Mouse (Mus musculus) spleen, adult 12 weeks (tissue): ENCODE results near the gene Vps45.
"Not testable (repeated sequence)": the region's sequence is repeated elsewhere in the genome, so short reads cannot be mapped to it uniquely, and the experiment has no call there.

Experiments used
- DNase-seq: peaks from one replicate; pipeline ENCODE4 v3.0.0; 2022; ENCODE audit warnings: low spot score

Gene Vps45

DNA sequence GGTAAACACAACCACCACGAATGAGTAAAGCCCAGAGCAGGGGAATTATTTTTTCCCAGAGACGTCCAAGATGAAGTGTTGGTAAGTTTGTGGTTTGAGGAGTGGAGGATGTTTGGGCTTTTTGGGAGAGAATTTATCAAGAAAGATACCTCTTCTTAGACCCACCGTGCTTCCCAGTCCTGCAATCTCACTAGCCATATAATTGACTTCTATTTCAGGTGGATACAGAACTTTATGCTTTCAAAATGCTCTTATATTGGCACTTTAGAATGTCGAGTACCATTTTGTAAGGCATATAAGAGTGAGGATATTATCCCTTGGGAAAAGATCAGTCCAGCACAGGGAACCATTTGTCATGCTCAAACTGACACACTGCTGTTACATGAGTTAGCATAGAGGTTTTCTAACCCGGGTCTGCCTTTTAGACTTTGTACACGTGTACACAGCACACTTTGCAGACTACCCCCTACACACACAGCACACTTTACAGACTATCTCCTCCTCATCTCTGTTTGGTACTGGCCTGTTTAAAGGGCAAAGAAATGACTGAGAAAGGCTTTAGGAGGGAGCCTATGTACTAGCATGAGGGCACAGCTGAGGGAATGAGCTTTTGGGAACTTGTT, 61.7 kb downstream of the Vps45 start:
- no peak for DNase-seq

DNA sequence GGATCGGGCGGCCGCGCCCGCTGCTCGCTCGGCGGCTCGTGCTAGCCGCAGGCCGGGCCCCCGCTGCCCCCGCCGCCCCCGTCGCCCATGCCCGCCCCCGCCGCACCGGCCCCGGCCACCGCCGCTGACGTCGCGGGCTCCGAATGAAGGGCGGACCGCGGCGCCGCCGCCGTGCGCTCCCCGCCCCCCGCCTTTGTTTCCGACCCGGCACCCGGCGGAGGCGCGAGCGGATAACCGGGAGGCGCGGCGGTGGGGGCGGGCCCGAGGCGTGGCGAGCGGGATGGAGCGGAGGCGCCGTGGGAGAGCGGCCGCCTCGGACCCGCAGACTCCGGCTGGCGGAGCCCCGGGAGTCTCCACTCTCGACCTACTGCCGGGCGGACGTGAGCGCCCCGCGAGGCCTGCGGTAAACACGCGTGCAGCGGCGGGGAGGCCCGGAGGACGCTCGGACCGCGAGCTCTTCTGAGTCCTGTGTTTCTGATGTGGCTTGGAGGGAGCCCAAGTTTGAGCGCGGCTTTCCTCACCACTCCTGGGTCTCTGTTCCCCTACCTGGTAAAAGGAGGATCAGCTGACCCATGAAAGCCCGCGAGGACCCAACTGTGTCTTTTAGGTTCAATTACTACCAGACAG, 62.4 kb downstream of the Vps45 start, which contains the start of gene Plekho1:
Gene Plekho1, minus strand, starts transcription at position 200 of the 627 bp plus-strand sequence.
- no peak for DNase-seq

DNA sequence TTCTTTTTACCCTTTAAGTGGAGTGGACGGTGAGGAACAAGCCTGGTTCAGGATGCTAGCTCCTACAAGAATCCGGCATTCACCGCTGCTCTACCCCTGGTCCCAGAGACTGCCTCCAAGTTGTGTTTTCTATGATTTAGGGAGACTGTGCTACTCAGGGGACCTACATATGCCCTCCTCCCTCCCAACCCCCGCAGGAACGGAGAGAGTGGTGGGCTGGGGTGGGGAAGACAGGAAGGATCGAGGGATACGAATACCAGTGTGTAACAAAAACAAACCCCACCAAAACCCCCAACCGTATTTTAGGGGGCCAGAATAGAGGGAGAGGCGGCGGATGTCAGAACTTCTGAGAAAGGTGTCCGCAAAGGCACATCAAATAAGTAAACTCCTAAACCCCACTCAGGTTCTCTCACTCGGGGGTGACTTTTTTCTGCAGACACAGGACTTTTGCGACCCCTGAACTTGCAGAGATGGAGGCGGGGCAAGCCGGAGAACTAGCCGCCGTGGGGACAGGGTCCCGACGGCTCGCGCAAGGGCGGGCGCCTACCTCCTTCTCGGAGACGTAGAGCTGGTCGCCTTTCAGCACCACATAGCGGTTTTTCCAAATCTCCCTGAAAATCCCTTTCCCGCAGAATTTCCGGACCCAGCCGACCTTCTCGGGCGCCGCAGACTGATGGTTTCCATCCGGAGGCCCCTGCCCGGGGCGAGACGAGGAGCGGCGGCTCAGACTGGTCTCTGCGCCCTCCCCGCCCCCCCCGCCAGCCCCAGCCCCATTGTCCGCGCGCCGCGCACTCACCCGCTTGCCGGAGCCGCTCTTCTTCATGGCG, 63.1 kb downstream of the Vps45 start:
- no peak for DNase-seq

DNA sequence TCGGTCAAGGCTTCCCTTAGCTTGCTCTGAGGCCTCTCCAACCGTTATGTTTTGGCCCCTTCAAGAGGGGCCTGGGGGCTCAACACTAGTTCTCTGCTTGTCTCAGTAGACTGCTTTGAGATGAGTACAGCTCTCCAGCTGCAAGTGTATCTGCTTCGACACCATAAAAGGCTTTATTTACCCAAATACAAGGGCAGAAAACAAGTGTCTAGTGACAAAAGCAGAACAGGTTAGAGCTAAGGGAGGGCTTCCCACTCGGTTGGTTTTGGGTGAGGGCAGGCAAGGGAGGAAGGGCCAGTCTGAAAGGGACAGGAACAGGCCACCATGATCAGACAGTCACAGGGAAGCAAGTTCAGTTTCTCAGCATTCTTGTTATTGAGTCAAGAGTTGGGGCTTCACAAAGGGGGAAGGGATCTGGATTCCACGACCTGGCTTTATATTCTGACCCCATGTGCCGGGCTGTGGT, 63.9 kb downstream of the Vps45 start:
- DNase-seq: no peak

DNA sequence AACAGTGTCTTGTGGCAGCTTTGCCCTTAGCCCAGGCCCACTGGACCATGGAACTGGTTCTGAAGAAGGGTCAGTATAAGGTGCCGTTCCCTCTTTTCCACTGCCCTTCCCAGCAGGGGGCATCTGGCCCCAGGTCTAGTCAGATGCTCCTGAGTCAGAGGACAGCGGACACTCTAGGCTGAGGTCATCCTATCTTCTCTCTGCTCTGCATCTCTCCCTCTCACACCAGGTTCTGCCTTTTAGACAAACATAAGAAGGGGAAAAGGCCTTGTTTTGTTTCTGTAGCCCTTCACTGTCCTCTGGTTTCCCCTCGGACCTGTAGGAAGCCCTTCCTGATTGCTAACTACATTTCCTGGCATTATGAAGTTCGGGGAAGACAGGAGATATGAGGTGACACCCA, 64.4 kb downstream of the Vps45 start:
- DNase-seq: no peak

DNA sequence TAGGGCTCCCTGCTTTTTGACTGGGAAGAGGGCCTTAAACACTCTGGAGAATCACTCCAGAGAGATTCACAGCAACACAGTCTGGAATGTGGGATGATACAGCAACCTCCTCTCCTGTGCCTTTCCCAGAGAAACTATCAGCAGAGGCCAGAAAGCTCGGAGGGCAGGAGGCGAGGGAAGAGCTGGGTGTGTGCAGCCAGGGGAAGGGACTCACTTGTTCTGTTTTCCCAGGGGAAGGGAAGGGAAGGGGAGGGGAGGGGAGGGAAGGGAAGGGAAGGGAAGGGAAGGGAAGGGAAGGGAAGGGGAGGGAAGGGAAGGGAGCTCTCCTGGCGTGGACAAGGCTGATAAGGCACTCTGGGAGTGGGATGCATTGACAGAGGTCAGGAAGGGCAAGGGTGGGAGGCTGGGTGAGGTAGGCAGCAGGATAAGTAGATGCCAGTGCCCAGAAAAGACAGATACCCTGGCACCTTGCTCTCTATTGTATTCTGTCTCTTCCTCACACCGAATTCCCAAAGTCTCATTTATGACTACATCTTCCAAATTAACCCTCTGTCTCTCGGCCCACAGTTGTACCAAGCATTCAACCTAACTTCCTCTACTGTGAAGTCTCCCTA, 65.2 kb downstream of the Vps45 start:
- no peak for DNase-seq

DNA sequence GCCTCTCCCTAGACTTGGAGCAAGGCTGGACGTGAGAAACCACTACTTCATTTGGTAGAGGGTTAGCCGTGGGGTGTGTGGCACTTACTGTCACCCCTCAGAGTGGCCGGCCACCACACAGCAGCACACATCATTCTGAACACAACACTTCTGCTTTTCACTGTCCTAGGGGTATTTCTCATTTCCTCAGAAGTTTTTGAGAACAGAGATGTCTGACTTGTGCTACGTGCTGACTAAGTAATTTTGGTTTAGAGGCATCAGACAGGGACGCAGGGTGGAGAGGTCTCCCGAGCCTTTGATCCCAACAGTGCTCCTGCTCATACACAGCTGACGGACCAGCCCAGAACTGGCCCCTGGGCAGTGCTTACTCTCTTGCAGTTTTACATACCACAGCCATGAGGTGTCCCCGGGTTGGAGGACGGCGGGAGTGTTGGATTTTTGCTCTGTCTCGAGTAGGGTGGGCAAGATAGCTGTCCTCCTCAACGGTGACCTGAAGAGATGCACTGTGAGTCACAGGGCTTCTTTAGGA, 67.8 kb downstream of the Vps45 start:
- no peak for DNase-seq

DNA sequence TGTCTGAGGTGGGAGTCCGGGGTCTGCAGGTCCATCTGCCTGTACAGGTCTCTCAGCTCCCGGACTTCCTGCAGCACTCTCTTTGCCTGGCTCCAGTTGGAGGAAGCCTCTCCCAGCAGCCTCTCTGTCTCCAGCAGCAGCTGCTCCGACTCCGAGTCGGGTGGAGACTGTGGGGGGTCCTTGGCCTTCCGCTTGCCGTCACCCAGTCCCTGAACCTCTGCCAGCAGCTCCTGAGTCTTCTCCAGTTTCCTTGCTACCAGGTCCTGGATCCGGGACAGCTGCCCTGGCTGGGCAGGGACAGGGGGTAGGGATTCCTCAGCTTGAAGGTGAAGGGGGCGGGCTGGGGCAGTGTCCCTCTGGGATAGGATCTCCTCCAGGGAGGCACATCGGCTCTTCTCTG, 69.3 kb downstream of the Vps45 start:
- no peak for DNase-seq

DNA sequence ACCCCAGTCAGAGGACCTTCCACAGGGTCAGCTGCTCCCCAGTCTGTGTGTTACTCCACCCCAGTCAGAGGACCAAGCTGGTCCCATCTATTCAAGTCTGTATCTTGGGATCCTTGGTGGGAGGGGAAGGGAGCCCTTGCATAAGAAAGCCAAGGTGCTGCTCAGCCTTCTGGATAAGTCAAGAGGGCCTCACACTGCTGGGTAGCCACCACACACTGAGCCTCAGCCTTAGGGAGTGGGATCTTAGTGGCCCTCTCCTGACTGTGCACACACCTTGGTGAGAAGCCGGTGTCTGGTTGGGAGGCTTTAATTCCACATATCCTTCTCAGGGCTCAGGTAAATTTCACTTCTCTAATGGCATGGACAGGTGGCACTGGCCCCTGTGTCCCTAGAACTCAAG, 70.1 kb downstream of the Vps45 start:
- DNase-seq: no peak

DNA sequence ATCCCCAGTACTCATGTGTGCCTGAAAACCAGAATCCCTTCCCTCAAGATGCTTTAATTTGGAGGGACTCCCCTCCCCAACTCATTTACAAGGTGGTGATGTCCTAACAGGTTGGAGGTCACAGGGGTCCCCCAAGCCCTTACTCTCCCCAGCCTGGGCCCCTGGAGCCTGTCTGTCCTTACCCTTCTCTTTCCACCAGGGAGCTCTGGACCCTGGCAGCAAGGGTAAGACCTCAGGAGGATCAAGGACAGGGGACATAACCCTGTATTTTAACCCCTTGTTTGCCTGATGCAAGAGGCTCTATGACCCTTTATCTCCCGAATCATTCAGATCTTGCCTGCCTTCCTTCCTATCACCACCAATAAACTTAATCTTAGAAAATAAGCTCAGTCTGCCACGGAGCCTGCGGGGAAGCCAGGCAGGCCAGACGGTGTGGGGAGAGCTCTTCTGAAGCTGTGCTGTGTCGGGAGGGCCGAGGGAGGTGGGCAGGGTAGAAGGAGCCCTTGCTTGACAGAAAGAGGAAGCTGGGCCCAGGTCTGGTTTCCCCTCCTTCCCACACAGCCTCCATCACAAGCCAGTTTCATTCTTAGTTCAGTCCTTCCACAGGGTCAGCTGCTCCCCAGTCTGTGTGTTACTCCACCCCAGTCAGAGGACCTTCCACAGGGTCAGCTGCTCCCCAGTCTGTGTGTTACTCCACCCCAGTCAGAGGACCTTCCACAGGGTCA, 70.7 kb downstream of the Vps45 start:
- DNase-seq: no peak

DNA sequence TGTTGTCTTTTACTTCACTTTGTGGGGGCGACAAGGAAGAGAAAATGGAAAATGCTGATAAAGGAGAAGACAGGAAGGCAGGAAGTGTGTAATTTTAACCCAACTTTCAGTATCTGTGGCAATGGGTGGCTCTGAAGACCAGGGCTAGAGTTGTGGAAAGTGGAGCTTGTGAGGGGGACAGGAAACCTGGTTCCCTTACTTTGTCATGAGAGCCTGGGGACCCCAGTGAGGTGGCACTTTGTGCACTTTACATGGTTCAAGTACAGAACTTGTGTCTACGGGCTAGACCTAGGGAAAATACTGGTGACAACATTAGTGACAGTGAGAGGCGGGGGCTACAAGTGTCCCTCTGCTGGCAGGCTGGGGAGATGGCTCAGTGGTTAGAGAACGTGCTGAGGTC, 71.3 kb downstream of the Vps45 start:
- DNase-seq: no peak

DNA sequence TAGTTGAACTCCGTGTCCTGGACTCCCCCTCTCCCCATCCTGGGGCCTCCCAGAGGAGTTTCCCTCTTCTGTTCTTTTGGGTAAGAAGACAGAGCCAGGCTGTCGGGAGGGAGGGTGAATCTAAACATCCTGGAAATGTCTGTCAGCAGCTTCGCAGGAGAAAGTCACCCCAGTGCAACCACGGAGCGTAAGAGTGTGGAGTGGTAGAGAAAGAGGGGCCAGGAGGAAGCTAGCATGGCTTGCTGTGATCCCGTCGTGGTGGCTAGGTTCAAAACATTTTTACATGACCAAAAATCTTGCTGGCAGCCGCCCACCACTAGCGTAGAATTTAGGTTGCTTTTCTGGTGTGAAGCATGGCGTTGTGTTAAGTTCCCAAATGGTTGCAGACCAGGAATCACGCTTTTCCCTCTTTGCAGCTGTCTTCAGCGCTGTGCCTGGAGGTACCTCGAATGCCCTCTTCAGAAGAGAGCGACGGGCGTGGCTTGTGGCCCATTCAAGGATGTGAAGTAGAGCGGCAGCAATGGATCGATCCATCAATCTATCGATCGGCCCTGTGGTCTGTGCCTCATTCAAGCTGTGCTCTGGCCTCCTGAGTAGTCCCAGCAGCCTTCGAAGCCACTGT, 72.2 kb downstream of the Vps45 start:
- no peak for DNase-seq

DNA sequence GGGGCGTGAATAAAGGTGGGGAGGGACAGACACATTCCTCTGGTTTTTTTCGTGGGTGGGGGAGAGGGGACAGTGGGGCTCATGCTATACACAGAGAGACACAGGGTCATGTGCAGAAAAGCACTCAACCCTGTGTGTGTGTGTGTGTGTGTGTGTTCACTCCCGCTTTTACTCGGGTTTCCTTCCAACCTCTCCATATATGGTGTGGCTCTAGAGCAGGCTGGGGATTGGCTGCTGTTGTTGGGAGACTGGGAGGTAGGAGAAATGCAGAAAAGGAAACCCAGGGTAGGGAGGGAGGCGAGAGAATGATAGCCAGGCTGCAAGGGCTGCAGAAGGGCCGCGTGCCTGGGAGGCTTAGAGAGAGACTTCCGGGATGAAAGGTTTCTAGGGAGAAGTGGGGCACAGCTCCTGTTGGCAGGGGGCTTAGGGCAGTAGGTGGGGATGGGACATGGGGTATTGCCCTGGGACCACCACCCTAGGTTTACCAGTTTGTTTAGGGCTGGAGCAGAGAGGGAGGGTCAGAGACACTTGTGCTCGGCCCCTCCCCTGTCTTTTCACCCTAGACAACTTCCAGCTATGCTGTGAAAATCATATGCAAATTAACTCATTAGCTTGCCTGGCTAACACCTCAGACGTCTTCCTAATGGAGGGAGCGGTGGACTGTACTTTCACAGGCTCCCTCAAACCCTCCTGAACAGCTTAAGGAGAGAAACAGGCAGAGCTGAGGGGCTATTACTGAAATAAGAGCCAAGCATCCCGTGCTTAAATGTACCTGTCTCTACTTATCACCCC, 72.9 kb downstream of the Vps45 start:
- no peak for DNase-seq

DNA sequence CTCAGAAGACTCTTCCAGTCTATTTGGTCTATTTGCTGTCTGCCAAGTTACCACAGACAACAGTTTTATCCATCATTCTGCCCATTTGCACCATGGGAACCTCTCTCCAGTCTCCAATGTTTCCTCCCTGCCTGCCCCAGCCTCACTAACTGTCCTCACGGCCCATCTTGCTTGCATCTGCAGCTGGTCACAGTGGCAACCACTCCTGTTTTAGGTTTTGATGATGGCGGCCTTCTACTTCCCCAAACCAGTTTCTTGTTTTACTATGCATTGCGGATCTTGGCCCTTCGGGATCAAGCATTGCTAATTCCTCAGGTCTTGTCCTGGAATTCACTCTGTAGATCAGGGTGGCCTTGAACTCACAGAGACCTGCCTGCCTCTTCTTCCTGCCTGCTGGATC, 76.1 kb downstream of the Vps45 start:
- no peak for DNase-seq

DNA sequence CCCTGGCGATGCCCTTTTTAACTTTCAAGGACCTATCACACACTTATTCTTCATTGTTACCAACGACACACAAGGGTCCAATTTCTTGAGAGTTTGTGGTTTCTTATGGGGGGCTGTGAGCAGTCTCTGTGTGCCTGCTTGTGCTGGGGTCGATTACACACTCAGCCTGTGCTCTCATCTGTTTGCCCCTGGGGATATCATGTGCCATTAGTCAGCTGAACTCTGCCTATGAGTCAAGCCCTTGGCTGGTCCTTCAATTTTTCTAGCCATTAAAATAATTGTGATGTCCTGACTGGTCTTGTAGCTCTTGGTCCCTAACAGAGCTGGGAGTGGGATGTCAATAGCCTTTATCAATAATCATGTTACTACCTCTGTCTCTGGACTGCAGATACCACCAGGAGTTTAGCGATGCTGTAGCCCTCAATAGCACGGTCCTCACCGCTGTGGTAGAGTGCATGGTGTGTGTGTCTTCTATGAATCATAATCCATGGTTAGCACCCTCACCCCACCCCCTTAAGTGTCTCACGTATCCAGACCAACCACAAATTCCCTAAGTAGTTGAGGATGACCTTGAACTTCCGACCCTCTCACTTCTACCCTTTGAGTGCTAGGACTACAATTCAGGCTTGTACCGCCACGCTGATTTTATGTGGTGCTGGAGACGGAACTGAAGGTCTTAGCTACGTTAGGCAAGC, 77.8 kb downstream of the Vps45 start:
- DNase-seq: no peak

DNA sequence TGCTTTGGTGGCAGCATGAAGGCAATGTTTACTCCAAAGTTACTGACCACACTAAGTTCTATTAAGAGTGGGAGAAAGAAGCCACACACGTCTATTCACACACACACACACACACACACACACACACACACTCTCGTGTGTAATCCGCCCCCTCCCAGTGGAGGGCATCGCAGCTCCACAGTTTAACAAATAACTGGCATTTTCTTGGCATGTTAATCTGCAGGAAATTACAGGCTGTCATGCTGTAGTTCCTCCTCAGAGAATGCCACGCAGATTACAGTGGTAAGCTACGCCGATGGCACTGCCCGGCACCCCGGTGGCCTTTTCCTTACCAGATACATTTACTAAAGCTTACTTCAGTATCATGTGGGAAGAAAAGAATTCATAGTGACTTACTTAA, 80.0 kb downstream of the Vps45 start:
- DNase-seq: no peak

DNA sequence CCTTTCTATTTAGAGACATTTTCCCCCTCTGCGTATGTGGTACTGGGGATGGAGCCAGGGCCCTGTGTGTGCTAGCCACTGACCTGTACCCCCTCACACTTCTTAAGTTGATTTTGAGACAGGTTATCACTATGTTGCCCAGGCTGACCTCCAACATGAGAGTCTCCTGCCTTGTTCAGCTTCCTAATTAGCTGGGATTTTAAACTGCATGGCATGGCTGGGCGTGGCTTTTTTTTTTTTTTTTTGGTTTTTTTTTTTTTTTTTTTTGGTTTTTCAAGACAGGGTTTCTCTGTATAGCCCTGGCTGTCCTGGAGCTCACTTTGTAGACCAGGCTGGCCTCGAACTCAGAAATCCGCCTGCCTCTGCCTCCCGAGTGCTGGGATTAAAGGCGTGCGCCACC, 80.7 kb downstream of the Vps45 start:
- DNase-seq: not testable (repeated sequence)

DNA sequence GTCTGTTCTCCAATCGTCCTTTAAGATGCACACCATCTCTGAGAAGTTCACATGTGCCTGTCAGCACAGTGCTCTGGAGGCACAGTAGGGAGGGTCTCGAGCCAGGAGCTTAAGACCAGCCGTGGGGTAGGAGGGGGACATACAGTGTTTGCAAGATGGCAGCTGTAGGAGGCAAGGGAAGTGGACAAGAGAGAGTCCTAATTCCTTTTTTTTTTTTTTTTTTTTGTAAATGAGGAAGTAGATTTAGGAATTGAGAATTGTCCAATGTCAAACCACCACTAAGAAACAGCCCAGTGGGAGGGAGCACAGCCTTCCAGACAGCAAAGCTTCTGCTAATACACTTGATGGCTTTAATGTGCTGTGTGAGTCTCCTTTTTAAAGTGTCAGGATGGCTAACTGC, 81.2 kb downstream of the Vps45 start:
- no peak for DNase-seq

DNA sequence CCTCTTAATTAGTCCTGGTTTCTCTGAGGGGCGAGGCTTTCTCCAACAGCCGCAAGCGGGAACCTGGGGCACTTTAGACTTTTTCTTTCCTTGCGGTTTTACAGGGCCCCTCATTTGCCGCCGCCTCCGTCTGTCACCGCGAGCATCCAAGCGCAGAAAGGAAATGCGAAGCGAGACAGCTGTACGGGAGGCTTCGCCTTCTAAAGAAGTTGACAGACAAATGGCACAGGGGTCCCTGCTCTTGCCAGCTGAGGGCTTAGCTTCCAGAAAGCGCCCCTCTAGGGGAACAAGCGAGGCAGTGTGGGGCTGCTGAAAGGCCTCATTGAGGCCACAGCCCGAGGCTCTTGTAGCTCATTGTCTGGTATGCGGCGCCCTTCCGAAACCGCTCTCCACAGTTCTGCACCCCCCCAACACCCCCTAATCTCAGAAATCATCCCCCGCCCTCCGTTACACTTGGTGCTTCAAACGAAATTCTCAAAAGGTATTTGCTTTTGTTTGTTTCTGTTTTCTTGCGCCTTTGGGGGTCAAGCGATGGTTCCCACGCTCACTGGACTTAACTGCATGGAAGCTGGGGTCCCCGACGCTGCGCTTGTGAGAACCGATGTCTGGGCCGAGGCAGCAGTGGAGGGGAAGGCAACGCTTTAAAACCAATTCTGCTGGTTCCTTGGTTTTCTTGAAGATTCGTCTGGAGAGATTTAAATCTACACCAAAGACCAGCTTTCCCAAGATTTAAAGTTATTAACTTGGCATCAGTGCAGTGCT, 85.2 kb downstream of the Vps45 start:
- DNase-seq: no peak
